8 mouse cellular contexts compared by ENCODE assay signal in genomic region chr6:114041911-114042284, GRCm38 (mm10). TPM values are rescaled to one million over a fixed set of nuclear protein-coding genes. Genes with fewer than 3 reads are reported as not detected.
DNase-seq lines count a peak whose midpoint lies in the region; ATAC-seq and TF ChIP-seq lines count a peak whose summit lies in the region.

No protein-coding gene starts in this region.

- DNase-seq in heart, postnatal 0 days (ENCODE audit: low spot score), result no peak
- no peak for DNase-seq in heart, postnatal 10 days
- DNase-seq in adrenal gland, postnatal 10 days, result peak; percentile 23
- no peak for DNase-seq in layer of hippocampus, adult 8-10 months (ENCODE audit: low spot score in 2 of 2)
- no peak for DNase-seq in heart, postnatal 4 days

- no peak overlapping the region for H3K27ac ChIP-seq in heart, postnatal 0 days (ENCODE audit: low read depth)
- no peak overlapping the region for H3K27ac ChIP-seq in embryonic facial prominence, embryonic 15.5 days (replicated peaks)
- H3K27ac ChIP-seq in limb, embryonic 15.5 days, result no peak overlapping the region

- no peak for TF ChIP-seq CTCF in heart, postnatal 0 days (IDR thresholded peaks at IDR 0.05; ENCODE audit: low read depth)

- peaks cover 58% of the 10 kb centered on the region for H3K27me3 ChIP-seq in heart, postnatal 0 days (ENCODE audit: control insufficient read depth, insufficient read depth, low read length)
- peaks cover 62% of the 10 kb centered on the region for H3K27me3 ChIP-seq in embryonic facial prominence, embryonic 15.5 days
- H3K27me3 ChIP-seq in limb, embryonic 15.5 days, result peaks cover 86% of the 10 kb centered on the region

- no peak for ATAC-seq in heart, postnatal 0 days (ENCODE audit: insufficient read depth, low read depth)
- ATAC-seq in embryonic facial prominence, embryonic 15.5 days (ENCODE audit: insufficient number of reproducible peaks, low FRiP score, low TSS enrichment, low read depth), result no peak
- ATAC-seq in limb, embryonic 15.5 days (ENCODE audit: insufficient number of reproducible peaks, low FRiP score, low TSS enrichment, low read depth), result no peak
- no peak for ATAC-seq in megakaryocyte-erythroid progenitor cell, adult 5-6 weeks (replicated peaks; ENCODE audit: low FRiP score, low TSS enrichment, poor library complexity, severe bottlenecking)

- intact Hi-C loops in heart, postnatal 10 days (cut with DNase I), result no loop called here

- peak overlapping the region; percentile 71 for H3K4me2 ChIP-seq in heart, postnatal 0 days (ENCODE audit: low read depth, low read length)
- peak overlapping the region; percentile 75 for H3K4me2 ChIP-seq in embryonic facial prominence, embryonic 15.5 days (replicated peaks)
- H3K4me2 ChIP-seq in limb, embryonic 15.5 days, result peak overlapping the region; percentile 65

- 5% methylated on average over 5 of the region's 52 CpGs for WGBS in heart, postnatal 0 days
- 3% methylated on average over 11 of the region's 52 CpGs for WGBS in embryonic facial prominence, embryonic 15.5 days
- WGBS in limb, embryonic 15.5 days, result under 1% methylated on average over 26 of the region's 52 CpGs

- H3K9me3 ChIP-seq in heart, postnatal 0 days (replicated peaks; ENCODE audit: control insufficient read depth, low read length), result no peaks in the 10 kb centered on the region
- no peaks in the 10 kb centered on the region for H3K9me3 ChIP-seq in embryonic facial prominence, embryonic 15.5 days (replicated peaks)
- no peaks in the 10 kb centered on the region for H3K9me3 ChIP-seq in limb, embryonic 15.5 days

- H3K9ac ChIP-seq in heart, postnatal 0 days (replicated peaks; ENCODE audit: low read depth, low read length), result no peak overlapping the region
- H3K9ac ChIP-seq in embryonic facial prominence, embryonic 15.5 days, result no peak overlapping the region
- no peak overlapping the region for H3K9ac ChIP-seq in limb, embryonic 15.5 days

- TF ChIP-seq EP300 in heart, postnatal 0 days (IDR thresholded peaks at IDR 0.05; ENCODE audit: low read depth), result no peak

- H3K4me1 ChIP-seq in heart, postnatal 0 days (ENCODE audit: control insufficient read depth, insufficient read depth), result no peaks in the 10 kb centered on the region; the same call in 1 of the 2 replicates
- H3K4me1 ChIP-seq in embryonic facial prominence, embryonic 15.5 days, result peaks cover 7% of the 10 kb centered on the region
- H3K4me1 ChIP-seq in limb, embryonic 15.5 days, result peaks cover 7% of the 10 kb centered on the region; the same call in 1 of the 2 replicates

- peak overlapping the region; percentile 42 for H3K4me3 ChIP-seq in heart, postnatal 0 days (ENCODE audit: low read depth, low read length)
- peak overlapping the region; percentile 36 for H3K4me3 ChIP-seq in embryonic facial prominence, embryonic 15.5 days (replicated peaks)
- peak overlapping the region; percentile 34 for H3K4me3 ChIP-seq in limb, embryonic 15.5 days

- H3K36me3 ChIP-seq in heart, postnatal 0 days (replicated peaks; ENCODE audit: control insufficient read depth, insufficient read depth, low read length), result no peaks in the 10 kb centered on the region
- no peaks in the 10 kb centered on the region for H3K36me3 ChIP-seq in embryonic facial prominence, embryonic 15.5 days
- H3K36me3 ChIP-seq in limb, embryonic 15.5 days, result no peaks in the 10 kb centered on the region

RNA-seq across cellular contexts. Expression of gene Atp2b2, which starts 0.5 kb away (rescaled TPM):
- 0.08 TPM in 1 of 2 replicates, not detected in the other for total RNA-seq in heart, postnatal 0 days (2014; rRNA removed; ENCODE audit: low replicate concordance)
- polyA plus RNA-seq in heart, postnatal 0 days (2015; fragmentation: Nextera tagmentation; extraction: Ambion mirVana), result 0.03 and 0.07 TPM in 2 replicates
- total RNA-seq in heart, postnatal 10 days (2021), result under 1 TPM; 0.55 TPM
- 1 to 10 TPM; 3.9 to 5.8 TPM for total RNA-seq in adrenal gland, postnatal 10 days (2021)
- polyA plus RNA-seq in embryonic facial prominence, embryonic 15.5 days (2015; fragmentation: Nextera tagmentation; extraction: Ambion mirVana), result 0.13 and 0.17 TPM in 2 replicates
- polyA plus RNA-seq in limb, embryonic 15.5 days (2015; fragmentation: Nextera tagmentation; extraction: Ambion mirVana), result 0.07 and 0.12 TPM in 2 replicates
- total RNA-seq in megakaryocyte-erythroid progenitor cell, adult 5-6 weeks (2014; fragmentation: Nextera tagmentation), result not detected in 2 replicates
- not detected in 2 replicates for total RNA-seq in megakaryocyte-erythroid progenitor cell, adult 5-6 weeks (2017)
- 100 to 1,000 TPM; 288 to 357 (median 324) TPM for total RNA-seq in layer of hippocampus, adult 8-10 months (2022)
- 1 to 10 TPM in 1 of 2 experiments, under 1 TPM in 1; 0.88 to 1.2 TPM for total RNA-seq in heart, postnatal 4 days (2021)

Comparison
In these comparisons a context has a peak if more than half of its experiments do, and no peak if none do; other contexts are left out.
1. RNA of gene Atp2b2, which starts 0.5 kb away (total RNA-seq): 288 to 357 TPM in layer of hippocampus, adult 8-10 months; 3.9 to 5.8 TPM in adrenal gland, postnatal 10 days, 0.88 to 1.2 TPM in heart, postnatal 4 days, 0.55 TPM in heart, postnatal 10 days, 0.08 TPM in heart, postnatal 0 days and not detected in megakaryocyte-erythroid progenitor cell, adult 5-6 weeks; every median in the first group is over 10 times any median in the second.
2. Peak in every context shown above with its lines, with median percentiles within 50 percentile points of each other: H3K4me2 ChIP-seq and H3K4me3 ChIP-seq.